Mouse (Mus musculus) lung, adult 10 weeks (tissue): Measurements from ENCODE around the gene Trim25. TPM values are rescaled to one million over a fixed set of nuclear protein-coding genes. Genes with fewer than 3 reads are reported as not detected.

ENCODE experiments used
- polyA plus RNA-seq: library from polyadenylated mRNA; stranded (reverse); fragments of 350-450 nt; fragmentation: Illumina TruSeq; extraction: RNeasy Lipid Tissue Mini Kit (QIAGEN cat#74804); gene quantifications from one replicate; pipeline ENCODE4 v1.2.3, GENCODE M21; 2014; ENCODE audit warnings: low read depth, low replicate concordance; ENCODE audit not compliant: insufficient read depth

The Trim25 gene
- 21.9 TPM for polyA plus RNA-seq

GRCm38 (mm10) chr11:88998974-88999722 is at the start of gene Trim25:
TSS of gene Trim25 (plus strand) at chr11:88999376.

DNA sequence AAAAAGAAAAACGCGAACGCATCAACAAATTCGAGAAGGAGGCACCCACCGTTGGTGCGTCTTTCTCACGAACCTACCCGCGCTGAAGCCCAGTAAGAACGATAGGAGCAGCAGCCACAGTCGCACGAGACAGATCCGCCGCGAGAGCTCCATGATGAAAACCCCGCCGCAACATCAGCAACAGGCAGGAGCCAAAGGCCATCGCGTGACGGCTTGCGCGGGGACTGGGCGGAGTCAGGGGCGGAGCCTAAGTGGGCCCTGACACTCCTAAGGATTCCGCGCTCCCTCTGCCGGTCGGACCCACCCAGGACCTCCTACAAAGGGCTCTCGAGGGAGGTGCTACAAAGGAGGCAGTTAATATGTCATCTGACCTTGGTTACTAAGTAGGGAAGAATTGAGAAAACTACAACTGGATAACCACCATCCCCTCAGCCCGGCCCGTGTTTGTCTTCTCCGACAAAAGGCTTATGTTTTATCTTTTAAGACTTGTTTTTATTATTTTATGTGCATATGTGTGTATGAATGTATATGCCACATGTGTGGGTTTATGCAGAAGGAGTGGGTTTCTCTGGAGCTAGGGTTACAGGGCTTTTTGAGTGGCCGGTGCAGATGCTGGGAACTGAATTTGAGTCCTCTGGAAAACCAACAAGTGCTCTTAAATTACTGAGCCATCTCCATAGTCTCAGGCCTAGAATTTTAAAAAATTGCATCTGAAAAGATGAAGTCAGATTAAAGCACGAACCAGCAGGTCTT is 43.8 kb upstream of the Trim25 start, which contains the start of gene Scpep1:
Gene Scpep1, minus strand, starts transcription at position 249 of the 753 bp plus-strand sequence.

DNA sequence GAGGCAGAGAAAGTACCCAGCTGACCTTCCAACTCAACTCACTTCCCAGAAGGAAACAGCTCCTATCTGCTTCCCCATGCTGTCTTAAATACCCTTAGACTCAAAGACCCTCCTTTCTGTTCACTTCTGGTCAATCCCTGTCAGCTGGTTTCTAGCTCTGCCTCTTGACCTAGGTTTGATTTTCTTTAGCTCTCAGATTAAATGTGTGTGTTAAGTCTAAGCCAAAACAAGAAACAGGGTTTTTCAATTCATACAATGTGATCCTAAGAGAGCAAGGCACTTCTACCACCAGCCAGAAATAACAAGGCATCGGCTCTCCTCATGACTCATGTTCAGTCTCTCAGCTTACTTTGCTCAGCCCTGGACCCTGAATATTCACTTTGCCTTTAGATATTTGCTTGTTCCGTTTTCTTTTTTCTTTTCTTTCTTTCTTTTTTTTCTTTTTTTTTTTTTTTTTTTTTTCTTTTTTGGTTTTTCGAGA is 32.3 kb upstream of the Trim25 start, which contains the start of gene Elobl:
Gene Elobl, minus strand, starts transcription at position 51 of the 481 bp plus-strand sequence.

DNA sequence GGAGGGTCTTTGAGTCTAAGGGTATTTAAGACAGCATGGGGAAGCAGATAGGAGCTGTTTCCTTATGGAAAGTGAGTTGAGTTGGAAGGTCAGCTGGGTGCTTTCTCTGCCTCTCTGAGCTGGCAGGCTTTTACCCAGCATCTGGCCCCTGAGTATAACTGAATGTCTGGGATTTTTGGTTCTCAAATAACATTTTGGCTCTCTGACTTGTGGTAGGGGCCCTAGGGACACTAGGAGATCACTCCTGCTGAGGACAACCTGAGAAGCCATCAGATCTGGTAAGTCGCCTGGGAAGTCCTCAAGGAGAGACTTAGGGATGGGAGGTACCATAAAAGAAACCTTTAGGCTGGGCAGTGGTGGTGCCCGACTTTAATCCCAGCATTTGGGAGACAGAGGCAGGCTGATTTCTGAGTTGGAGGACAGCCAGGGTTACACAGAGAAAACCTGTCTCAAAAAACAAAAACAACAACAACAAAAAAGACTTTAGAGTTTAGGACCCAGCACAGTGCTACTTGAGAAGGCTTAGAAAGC is 28.9 kb upstream of the Trim25 start, which contains the start of gene Coil:
Gene Coil, plus strand, starts transcription at position 51 of the 531 bp plus-strand sequence.

DNA sequence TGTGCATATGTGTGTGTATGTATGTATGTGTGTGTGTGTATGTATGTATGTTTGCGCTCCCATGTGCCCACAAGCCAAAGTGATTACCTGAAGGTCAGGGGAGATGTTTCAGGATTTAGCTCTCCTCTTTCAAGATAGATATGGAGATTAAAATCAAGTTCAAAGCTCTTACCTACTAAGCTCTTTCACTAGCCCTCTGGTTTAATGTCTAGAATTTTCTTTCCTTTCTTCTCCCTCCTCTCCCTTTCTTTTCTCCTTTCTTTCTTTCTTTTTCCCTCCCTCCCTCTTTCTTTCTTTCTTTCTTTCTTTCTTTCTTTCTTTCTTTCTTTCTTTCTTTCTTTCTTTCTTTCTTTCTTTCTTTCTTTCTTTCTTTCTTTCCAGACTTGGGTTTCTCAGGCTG is 67.6 kb downstream of the Trim25 start, which contains the start of gene Dgke:
Gene Dgke, minus strand, starts transcription at position 101 of the 400 bp plus-strand sequence.

Other genes with a start within 250 kb of the Trim25 start
- gene Akap1, start 134.8 kb upstream of the Trim25 start, polyA plus RNA-seq = 8.5 TPM
- gene Scpep1, start 43.9 kb upstream of the Trim25 start, polyA plus RNA-seq = 34.4 TPM
- not detected for gene Elobl, start 32.4 kb upstream of the Trim25 start, polyA plus RNA-seq
- gene Coil, start 29.1 kb upstream of the Trim25 start, polyA plus RNA-seq = 4.1 TPM
- gene Dgke, start 67.5 kb downstream of the Trim25 start, polyA plus RNA-seq = 4.5 TPM
- gene Gm525, start 74.5 kb downstream of the Trim25 start, polyA plus RNA-seq = not detected